Mouse (Mus musculus): ENCODE results near the gene Rictor. TPM values are rescaled to one million over a fixed set of nuclear protein-coding genes. Genes with fewer than 3 reads are reported as not detected.
"Not testable (repeated sequence)": the region's sequence is repeated elsewhere in the genome, so short reads cannot be mapped to it uniquely, and the experiment has no call there.

The Rictor gene
- polyA plus RNA-seq, 1 experiment: 0.05 TPM

DNA sequence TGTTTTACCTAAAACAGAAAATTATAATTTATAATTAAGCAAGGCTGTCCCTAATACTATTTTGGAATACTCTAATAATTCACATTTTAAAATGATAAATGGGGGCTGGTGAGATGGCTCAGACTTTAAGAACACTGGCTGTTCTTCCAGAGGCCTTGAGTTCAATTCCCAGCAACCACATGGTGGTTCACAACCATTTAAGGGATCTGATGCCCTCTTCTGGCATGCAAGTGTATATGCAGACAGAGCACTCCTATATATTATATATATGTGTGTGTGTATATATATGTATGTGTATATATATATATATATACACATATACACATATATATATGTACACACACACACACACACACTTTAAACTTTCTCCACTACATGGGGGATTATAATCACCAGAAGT is 15.2 kb downstream of the Rictor start:
- Histone ChIP-seq H3K9me3 (ENCODE audit: control insufficient read depth, low read length) (no peaks in the 10 kb centered on the region), H3K27me3 (ENCODE audit: control insufficient read depth) (no peaks in the 10 kb centered on the region), H3K36me3 (ENCODE audit: control insufficient read depth) (peaks cover 26% of the 10 kb centered on the region), H3K4me1 (ENCODE audit: control insufficient read depth) (peaks cover 22% of the 10 kb centered on the region), H3K4me3 (replicated peaks) (no peak overlapping the region)
- no peak for TF ChIP-seq TAL1 (IDR thresholded peaks at IDR 0.05; ENCODE audit: low read length)
- TF ChIP-seq GATA1 (IDR thresholded peaks at IDR 0.05; ENCODE audit: low read length): no peak

DNA sequence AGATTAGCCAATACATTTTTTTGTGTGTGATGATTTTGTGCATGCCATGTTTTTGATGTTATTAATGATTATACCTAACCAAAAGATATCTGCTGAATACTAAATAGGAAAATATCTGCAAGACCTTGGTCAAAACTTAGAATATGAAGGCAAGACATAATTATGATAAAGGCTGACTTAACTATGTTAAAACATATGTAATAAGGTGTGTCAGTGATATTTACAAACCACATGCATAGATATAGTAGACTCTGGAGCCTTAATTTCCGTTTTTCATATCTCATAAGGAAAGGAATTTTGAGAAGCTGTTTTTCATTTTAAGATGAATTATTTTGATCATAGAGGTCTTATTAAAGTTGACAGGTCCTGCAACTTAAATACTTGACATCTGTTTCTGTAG is 16.3 kb downstream of the Rictor start:
- Histone ChIP-seq H3K27me3 (ENCODE audit: control insufficient read depth) (no peaks in the 10 kb centered on the region), H3K9me3 (ENCODE audit: control insufficient read depth, low read length) (no peaks in the 10 kb centered on the region), H3K36me3 (ENCODE audit: control insufficient read depth) (peaks cover 18% of the 10 kb centered on the region), H3K4me1 (ENCODE audit: control insufficient read depth) (peaks cover 21% of the 10 kb centered on the region), H3K4me3 (replicated peaks) (no peak overlapping the region)
- no peak for TF ChIP-seq TAL1 (IDR thresholded peaks at IDR 0.05; ENCODE audit: low read length)
- TF ChIP-seq GATA1 (IDR thresholded peaks at IDR 0.05; ENCODE audit: low read length): no peak

DNA sequence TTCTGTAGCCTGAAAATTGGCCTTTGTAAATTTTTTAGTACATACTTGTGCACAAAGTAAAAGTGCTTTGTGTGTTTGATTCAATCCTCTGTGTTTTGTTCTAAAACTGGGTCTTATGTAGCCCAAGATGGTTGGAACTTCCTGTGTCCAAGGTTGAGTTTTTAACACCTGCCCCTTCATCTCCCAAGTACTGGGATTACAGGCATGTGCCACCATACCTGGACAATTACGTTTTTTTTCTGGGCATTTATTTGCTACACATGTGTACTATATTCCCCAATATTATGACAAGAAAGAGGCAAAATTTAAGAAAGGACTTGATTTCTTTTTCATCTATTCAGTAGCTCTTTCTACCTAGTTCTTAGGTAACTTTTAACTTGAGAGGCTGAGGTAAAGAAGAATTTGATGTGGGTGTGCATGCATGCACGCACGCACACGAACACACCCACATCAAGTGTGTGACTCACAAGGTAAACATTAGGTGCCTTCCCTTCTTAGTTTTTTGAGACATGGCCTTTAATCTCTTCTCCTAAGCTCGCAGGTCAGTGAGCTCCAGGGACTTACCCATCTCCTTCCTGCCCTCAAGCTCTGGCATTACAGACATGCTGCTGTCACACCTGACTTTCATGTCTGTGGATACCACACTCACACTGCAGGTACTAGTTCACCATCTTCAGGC is 18.1 kb downstream of the Rictor start:
- Histone ChIP-seq H3K27me3 (ENCODE audit: control insufficient read depth) (no peaks in the 10 kb centered on the region), H3K9me3 (ENCODE audit: control insufficient read depth, low read length) (no peaks in the 10 kb centered on the region)
- TF ChIP-seq TAL1 (IDR thresholded peaks at IDR 0.05; ENCODE audit: low read length) (no peak), GATA1 (IDR thresholded peaks at IDR 0.05; ENCODE audit: low read length) (no peak)

DNA sequence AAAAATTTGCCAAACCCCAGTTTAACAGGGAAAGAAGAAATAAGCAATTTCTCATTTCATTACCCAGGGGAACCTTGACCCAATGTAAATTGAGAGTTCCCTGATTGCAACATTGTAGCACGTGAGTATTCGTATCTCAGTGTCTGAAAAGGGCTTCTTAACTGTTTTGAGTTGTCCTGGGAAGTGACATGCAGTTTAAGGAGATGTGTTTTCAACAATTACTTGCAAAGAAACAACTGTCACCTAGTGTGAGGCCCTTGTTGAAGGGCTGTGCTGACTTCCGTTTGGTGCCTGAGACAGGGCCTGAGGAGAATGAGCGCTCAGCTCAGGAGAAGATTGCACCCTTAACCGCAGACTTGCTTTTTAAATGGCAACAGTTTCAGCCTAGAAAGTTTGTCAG is 24.9 kb downstream of the Rictor start:
- TF ChIP-seq TAL1 (IDR thresholded peaks at IDR 0.05; ENCODE audit: low read length) (no peak), GATA1 (IDR thresholded peaks at IDR 0.05; ENCODE audit: low read length) (no peak)
- H3K9me3 ChIP-seq (ENCODE audit: control insufficient read depth, low read length): no peaks in the 10 kb centered on the region
- no peaks in the 10 kb centered on the region for H3K27me3 ChIP-seq (ENCODE audit: control insufficient read depth)
- peaks cover 5% of the 10 kb centered on the region for H3K4me1 ChIP-seq (ENCODE audit: control insufficient read depth)
- peaks cover 28% of the 10 kb centered on the region for H3K36me3 ChIP-seq (ENCODE audit: control insufficient read depth)
- no peak overlapping the region for H3K4me3 ChIP-seq (replicated peaks)

More for the DNA sequence above, 18.1 kb downstream of the Rictor start:
- H3K4me1 ChIP-seq (ENCODE audit: control insufficient read depth): peaks cover 23% of the 10 kb centered on the region
- no peak overlapping the region for H3K4me3 ChIP-seq (replicated peaks)
- peaks cover 9% of the 10 kb centered on the region for H3K36me3 ChIP-seq (ENCODE audit: control insufficient read depth)

DNA sequence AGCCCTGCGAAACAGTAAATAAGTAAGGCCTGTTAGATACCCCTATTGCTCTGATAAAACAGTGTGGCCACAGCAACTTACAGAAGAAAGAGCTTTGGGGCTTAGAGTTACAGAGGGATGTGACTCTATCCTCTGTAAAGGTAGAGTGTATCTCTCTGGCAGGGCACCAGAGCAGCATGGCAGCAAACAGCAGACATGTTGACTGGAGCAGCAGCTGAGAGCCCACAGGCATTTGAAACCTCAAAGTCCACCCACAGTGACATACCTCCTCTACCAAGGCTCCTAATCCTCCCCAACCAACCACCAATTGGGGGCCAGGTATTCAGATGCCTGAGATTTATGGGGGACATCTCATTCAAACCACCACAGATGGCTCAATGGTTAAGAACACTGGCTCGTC is 31.0 kb downstream of the Rictor start:
- Histone ChIP-seq H3K4me3 (replicated peaks) (no peak overlapping the region), H3K4me1 (ENCODE audit: control insufficient read depth) (peaks cover 13% of the 10 kb centered on the region), H3K27me3 (ENCODE audit: control insufficient read depth) (no peaks in the 10 kb centered on the region), H3K9me3 (ENCODE audit: control insufficient read depth, low read length) (no peaks in the 10 kb centered on the region), H3K36me3 (ENCODE audit: control insufficient read depth) (peaks cover 53% of the 10 kb centered on the region)
- TF ChIP-seq GATA1 (IDR thresholded peaks at IDR 0.05; ENCODE audit: low read length): no peak
- TF ChIP-seq TAL1 (IDR thresholded peaks at IDR 0.05; ENCODE audit: low read length): no peak

GRCm38 (mm10) chr15:6742337-6743025 is 34.3 kb downstream of the Rictor start:
- no peak overlapping the region for H3K4me3 ChIP-seq (replicated peaks)
- H3K4me1 ChIP-seq (ENCODE audit: control insufficient read depth): peaks cover 13% of the 10 kb centered on the region
- no peaks in the 10 kb centered on the region for H3K27me3 ChIP-seq (ENCODE audit: control insufficient read depth)
- peaks cover 62% of the 10 kb centered on the region for H3K36me3 ChIP-seq (ENCODE audit: control insufficient read depth)
- TF ChIP-seq TAL1 (IDR thresholded peaks at IDR 0.05; ENCODE audit: low read length) (no peak), GATA1 (IDR thresholded peaks at IDR 0.05; ENCODE audit: low read length) (no peak)
- H3K9me3 ChIP-seq (ENCODE audit: control insufficient read depth, low read length): no peaks in the 10 kb centered on the region

GRCm38 (mm10) chr15:6743723-6744122 is 35.5 kb downstream of the Rictor start:
- TF ChIP-seq GATA1 (IDR thresholded peaks at IDR 0.05; ENCODE audit: low read length): no peak
- no peak for TF ChIP-seq TAL1 (IDR thresholded peaks at IDR 0.05; ENCODE audit: low read length)
- Histone ChIP-seq H3K27me3 (ENCODE audit: control insufficient read depth) (no peaks in the 10 kb centered on the region), H3K4me3 (replicated peaks) (no peak overlapping the region), H3K9me3 (ENCODE audit: control insufficient read depth, low read length) (no peaks in the 10 kb centered on the region), H3K36me3 (ENCODE audit: control insufficient read depth) (peaks cover 64% of the 10 kb centered on the region), H3K4me1 (ENCODE audit: control insufficient read depth) (peaks cover 13% of the 10 kb centered on the region)

DNA sequence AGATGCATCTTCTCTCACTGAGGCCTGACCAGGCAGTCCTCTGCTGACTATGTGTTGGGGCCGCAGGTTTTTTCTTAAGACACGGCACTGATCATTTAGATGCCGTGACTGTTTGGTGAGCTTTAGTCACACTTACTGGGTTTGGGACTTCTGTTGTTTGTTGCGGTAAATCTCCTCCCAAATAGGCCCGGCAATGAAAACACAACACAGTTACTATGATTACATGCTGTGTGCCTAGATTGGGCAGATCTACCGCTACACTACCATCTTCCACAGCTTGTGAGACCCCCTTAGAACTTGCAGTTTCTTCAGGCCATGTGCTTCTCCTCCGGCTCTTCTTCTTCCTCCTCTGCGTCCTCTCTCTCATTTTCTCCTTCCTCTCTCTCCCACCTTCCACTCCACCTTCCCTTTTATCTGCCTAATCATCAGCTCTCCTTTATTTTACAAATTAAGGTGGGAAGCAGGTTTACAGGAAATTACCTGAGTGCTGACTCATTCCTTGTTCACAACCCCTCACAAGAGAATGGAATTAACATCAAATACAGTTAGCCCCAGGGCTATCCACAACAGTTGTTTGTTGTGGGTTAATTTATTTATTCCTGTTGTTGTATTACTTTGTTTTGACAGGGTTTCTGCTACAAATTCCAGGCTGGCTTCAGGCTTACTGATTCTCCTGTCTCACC is 38.3 kb downstream of the Rictor start:
- not testable (repeated sequence) for H3K4me3 ChIP-seq (replicated peaks); H3K9me3 ChIP-seq (ENCODE audit: control insufficient read depth, low read length); H3K27me3 ChIP-seq (ENCODE audit: control insufficient read depth)
- H3K4me1 ChIP-seq (ENCODE audit: control insufficient read depth): peaks cover 10% of the 10 kb centered on the region
- peaks cover 70% of the 10 kb centered on the region for H3K36me3 ChIP-seq (ENCODE audit: control insufficient read depth)

- Histone ChIP-seq H3K9me3 (ENCODE audit: control insufficient read depth, low read length) (no peaks in the 10 kb centered on the region), H3K4me1 (ENCODE audit: control insufficient read depth) (peaks cover 6% of the 10 kb centered on the region), H3K4me3 (replicated peaks) (no peak overlapping the region), H3K36me3 (ENCODE audit: control insufficient read depth) (peaks cover 71% of the 10 kb centered on the region), H3K27me3 (ENCODE audit: control insufficient read depth) (no peaks in the 10 kb centered on the region)
- no peak for TF ChIP-seq TAL1 (IDR thresholded peaks at IDR 0.05; ENCODE audit: low read length)
- TF ChIP-seq GATA1 (IDR thresholded peaks at IDR 0.05; ENCODE audit: low read length): no peak
These were observed 38.8 kb downstream of the Rictor start for GRCm38 (mm10) chr15:6747001-6747400.
